Mouse (Mus musculus) telencephalon, adult 2 months (tissue): Measurements from ENCODE around the gene Arrdc2.
A peak's percentile ranks its signal among the peaks of the same experiment; 100 is the strongest.

Experiments used
- DNase-seq: peaks from one replicate; pipeline ENCODE4 v3.0.0-alpha.2; 2011; ENCODE audit warnings: low read depth, low spot score

The Arrdc2 gene

DNA sequence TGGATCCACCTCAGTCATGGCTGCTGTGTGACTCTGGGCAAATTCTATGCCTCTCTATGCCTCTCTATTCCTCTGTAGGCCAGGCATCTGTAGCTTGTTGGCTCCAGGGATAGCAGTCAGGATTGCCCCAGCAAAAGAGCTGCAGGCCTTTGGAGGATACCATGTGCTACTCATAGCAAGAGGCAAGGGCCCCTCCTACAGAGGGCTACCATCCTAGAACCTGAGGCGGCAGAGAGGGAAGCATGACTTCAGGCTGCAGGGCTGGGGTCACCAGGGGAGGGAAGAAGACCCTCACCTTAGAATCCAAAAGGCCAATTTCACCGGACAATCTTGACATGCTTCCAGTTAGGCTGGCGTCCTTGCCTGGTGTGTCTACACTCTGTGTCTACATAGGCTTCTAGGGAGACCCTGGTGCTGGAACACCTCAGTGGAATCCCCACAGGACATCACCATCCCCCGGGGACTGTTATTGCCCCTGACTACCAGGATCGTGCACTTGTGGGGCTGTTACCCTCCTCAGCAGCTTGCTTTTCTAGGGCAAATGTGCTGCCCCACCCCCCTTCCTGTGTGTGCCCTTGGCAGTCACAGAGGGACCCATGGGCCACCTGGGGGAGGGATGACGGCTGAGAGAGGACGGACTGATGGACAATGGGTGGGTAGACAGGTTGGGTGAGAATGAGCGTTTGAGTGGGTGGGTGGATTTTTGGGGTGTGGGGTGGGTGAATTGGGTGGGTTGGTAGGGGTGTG is 30.4 kb downstream of the Arrdc2 start:
- no peak for DNase-seq

DNA sequence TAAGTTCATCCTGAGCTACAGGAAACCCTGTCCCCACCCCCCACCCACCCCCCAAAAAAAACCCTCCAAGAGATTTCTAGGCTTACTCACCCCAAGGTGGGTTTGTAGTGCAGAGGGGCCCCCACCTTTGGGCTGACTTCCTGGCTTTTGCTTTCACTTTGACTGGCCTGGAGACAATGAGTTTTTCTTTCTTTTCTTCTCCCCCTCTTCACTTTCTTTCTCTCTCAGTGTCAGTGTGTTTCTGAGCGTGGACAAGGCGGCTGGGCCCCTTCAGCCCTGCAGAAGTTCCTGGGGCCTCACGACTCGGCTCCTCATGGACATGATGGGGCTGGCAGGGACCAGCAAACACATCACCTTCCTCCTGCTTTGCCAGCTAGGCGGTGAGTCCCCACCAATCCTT is 31.3 kb downstream of the Arrdc2 start, which contains the start of gene Il12rb1:
Gene Il12rb1, plus strand, starts transcription at position 211 of the 400 bp plus-strand sequence.
- no peak for DNase-seq

DNA sequence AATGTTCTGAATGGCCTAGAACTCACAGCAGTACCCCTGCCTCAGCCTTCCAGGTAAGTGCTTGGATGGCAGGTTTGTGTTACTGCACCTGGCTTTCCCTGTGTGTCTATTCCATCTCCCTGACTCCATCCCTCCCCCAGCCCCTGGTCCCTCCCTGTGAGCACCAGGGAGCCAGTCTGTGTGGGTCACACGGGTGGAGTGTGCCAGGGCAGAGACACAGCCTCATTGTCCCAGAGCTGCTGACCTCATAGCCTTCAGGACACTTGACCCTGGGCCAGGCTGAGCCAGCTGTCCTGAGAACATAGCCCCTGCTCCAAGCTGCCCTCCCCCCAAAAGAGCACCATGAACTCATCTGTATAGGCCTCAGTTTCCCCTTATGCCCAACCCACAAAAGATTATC is 32.2 kb downstream of the Arrdc2 start:
- no peak for DNase-seq

DNA sequence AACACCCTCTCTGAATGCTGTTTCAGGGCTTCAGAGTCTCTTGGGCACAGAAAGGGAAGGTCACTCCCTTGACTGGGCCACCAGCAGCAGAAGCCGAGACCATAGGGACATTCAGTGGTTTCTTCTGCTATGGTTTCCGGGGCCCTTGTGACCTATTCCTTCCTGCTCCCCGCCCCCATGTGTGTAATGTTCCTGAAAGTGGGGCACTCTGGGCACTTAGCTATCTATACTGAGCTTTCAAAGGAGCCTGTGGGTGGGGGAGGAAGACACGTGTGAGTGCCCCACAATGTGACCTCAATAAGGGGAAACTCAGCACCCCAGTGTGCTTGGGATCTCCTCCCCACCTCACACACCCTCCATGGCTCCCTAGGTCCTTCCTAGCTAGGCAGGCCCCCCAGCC is 33.0 kb downstream of the Arrdc2 start:
- no peak for DNase-seq

DNA sequence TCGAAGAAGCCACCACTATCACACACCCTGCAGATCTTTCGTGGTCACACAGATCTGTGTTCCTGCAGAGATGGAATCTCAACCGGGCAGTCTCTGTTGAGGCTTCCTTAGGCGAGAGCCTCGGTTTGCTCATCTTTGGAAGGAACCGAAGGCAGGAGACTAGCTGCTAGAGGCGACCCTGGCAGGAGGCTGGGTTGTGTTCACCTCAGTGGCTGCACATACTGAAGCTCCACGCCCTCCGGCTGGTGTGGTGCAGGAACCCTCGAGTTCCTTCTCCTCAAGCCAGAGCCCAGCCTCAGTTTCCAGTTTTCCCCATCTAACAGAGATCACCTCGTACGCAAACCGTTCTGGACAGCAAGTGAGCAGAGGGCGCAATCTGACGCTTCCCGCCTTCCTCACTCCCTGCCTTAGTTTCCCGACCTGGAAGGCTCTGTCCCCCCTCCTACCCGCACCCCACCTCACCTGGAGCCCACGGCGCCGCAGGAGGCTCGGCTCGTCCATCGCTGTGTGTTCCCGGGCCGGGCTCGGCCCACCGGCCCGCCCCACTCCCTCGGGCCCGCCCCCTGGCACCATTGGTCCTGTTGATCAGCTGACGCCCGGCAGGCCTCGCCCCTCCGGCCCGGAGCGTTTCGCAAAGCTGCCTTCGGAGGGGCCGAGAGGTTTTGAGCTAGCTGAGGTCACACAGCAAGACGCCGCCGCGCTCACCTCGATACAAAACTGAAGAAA is 34.9 kb downstream of the Arrdc2 start, which contains the start of gene Mast3:
Gene Mast3, minus strand, starts transcription at position 574 of the 726 bp plus-strand sequence.
- DNase-seq = no peak

DNA sequence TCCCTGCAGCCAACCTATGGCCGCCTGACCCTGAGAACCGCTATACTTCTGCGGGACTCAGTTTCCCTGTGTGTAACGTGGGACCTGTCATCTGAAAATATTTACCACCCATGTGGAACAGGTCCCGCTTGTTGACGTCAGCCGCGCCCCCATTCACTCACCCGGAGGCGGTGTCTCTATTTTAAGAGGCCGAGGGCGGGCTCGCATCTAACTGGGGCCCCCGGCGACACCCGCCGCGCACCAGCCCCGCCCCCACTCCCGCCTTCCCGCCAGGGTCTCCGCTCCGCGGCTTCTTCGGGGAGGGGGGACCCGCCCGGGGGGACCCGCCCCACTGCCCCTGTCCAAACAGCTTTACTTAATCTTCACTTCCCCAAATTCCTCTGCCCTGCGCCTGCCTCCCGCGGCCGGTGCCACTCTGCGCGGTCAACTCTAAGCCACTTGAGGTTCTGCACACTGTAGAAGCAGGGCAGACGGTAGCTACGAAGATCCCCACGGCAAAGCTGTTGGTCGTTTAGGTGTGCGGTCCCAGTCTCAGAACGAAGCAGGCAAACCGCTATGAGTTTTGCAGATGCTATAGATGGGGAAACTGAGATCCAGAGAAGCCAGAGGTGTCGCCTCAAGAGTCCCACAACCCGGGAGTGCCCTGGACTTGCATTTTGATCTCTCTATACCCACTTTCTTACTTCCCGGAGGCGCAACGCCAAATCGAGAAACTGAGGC is 35.6 kb downstream of the Arrdc2 start:
- no peak for DNase-seq

- DNase-seq = no peak
Observed at GRCm38 (mm10) chr8:70802786-70803510, 36.6 kb downstream of the Arrdc2 start.

GRCm38 (mm10) chr8:70801830-70802229 is 37.7 kb downstream of the Arrdc2 start:
- no peak for DNase-seq

GRCm38 (mm10) chr8:70801156-70801555 is 38.4 kb downstream of the Arrdc2 start:
- DNase-seq = no peak

GRCm38 (mm10) chr8:70800648-70801047 is 38.9 kb downstream of the Arrdc2 start:
- DNase-seq = no peak

DNA sequence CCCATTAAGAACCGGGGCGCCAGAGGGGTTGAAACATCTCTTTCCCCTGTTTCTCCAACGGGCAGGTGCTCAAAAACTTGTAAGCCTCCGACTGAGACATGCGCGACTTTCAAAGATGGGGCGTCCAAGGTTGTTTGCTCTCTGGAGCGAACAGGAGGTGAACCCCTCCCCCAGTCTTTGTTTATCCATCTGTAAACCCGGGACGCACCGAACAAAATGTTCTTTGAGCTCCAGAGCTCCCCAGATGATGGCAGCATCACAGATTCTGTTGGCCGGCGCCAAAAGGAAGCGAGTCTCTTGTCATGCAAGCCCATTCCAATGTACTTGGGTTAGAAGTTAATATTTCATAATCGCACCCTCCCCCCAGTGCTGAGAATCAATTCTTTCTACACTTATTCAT is 41.2 kb downstream of the Arrdc2 start:
- no peak for DNase-seq

GRCm38 (mm10) chr8:70797081-70798070 is 42.1 kb downstream of the Arrdc2 start:
- DNase-seq = peak; percentile 97

- DNase-seq = no peak
Observed at GRCm38 (mm10) chr8:70796403-70797080, 43.0 kb downstream of the Arrdc2 start.

- no peak for DNase-seq
Observed at GRCm38 (mm10) chr8:70795370-70795769, 44.1 kb downstream of the Arrdc2 start.

- no peak for DNase-seq
Observed at GRCm38 (mm10) chr8:70794215-70794614, 45.3 kb downstream of the Arrdc2 start.

DNA sequence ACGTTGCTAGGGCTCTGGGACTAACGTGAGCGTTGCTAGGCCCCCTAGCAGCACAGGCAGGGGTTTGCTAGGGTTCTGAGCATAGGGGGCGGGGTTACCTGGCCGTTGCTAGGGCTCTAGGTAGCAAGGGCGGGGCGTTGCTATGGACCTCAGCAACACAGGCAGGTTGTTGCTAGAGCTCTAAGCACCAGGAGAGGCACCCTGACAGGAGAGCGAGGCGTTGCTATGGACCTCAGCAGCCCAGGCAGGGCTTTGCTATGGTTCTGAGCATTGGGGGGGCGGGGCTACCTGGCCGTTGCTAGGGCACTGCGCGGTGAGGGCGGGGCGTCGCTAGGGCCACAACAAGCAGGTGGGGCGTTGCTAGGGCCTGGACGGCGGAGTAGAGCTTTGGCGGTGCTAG is 46.8 kb downstream of the Arrdc2 start:
- no peak for DNase-seq

- peak; percentile 94 for DNase-seq
Observed at GRCm38 (mm10) chr8:70791975-70792691, 47.4 kb downstream of the Arrdc2 start.

- DNase-seq = no peak
Observed at GRCm38 (mm10) chr8:70791294-70791701, 48.2 kb downstream of the Arrdc2 start.

DNA sequence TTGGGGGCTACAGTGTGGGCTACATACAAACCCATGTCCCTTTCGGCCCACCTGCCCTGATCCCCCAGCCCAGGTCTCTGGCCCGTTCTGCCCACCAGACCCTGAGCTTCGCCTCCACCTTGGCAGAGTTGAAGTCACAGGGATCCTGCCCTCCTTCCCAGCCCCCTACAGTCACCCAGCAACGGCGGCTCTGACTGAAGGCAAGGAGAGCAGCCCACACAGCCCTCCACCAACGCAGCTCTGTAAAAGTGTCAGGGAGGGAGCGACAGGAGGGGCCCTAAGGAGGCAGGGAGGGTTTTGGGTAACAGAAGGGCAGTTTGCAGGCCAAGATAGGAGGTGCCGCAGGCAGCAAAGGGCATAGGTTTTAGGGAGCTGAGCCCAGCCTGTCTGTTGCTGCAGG is 48.7 kb downstream of the Arrdc2 start:
- no peak for DNase-seq
